Mouse (Mus musculus) layer of hippocampus, postnatal 14 days (tissue): ENCODE results near the gene Klk1b1. TPM values are rescaled to one million over a fixed set of nuclear protein-coding genes. Genes with fewer than 3 reads are reported as not detected.
"Not testable (repeated sequence)": the region's sequence is repeated elsewhere in the genome, so short reads cannot be mapped to it uniquely, and the experiment has no call there.

Source experiments
- DNase-seq, 2 experiments: peaks; one replicate each; pipeline ENCODE4 v3.0.0; 2021 to 2022; ENCODE audit warnings: low spot score in 2 of 2, mixed read lengths in 1 of 2
- total RNA-seq, 2 experiments: library from RNA; stranded (reverse); gene quantifications; 2 replicates each; pipeline ENCODE4 v1.2.3; 2021

Gene Klk1b1
- total RNA-seq, 2 experiments from 2014 or later: not detected

GRCm38 (mm10) chr7:43995577-43995976 is 29.0 kb downstream of the Klk1b1 start, which contains the start of gene Klk1b11:
Gene Klk1b11, plus strand, starts transcription at chr7:43995877.
- DNase-seq: not testable (repeated sequence)

GRCm38 (mm10) chr7:44004847-44005246 is 38.3 kb downstream of the Klk1b1 start:
- no peak for DNase-seq

- DNase-seq: not testable (repeated sequence)
These were observed 45.3 kb downstream of the Klk1b1 start, which contains the start of gene Klk1b26 for GRCm38 (mm10) chr7:44011868-44012267. Gene Klk1b26, plus strand, starts transcription at chr7:44012168.

GRCm38 (mm10) chr7:44014666-44015065 is 48.1 kb downstream of the Klk1b1 start:
- DNase-seq: peak in 1 of 2 experiments; percentile 6

- no peak for DNase-seq
These were observed 48.5 kb downstream of the Klk1b1 start for GRCm38 (mm10) chr7:44015071-44015470.

Other genes starting within 250 kb of the Klk1b1 start
- gene Klk12, start 197.9 kb upstream of the Klk1b1 start, total RNA-seq: not detected
- not detected for gene Klk11, start 192.1 kb upstream of the Klk1b1 start, total RNA-seq
- under 1 TPM; 0.55 to 0.93 TPM for gene Klk10, start 185.7 kb upstream of the Klk1b1 start, total RNA-seq
- gene Klk9, start 174.9 kb upstream of the Klk1b1 start, total RNA-seq: under 1 TPM in 1 of 2 experiments, not detected in 1; 0.43 TPM
- gene Klk8, start 169.2 kb upstream of the Klk1b1 start, total RNA-seq: 10 to 100 TPM; 25.3 to 25.9 TPM
- under 1 TPM; 0.35 to 0.45 TPM for gene Klk7, start 155.5 kb upstream of the Klk1b1 start, total RNA-seq
- not detected for gene Klk6, start 142.3 kb upstream of the Klk1b1 start, total RNA-seq
- not detected for gene Klk5, start 124.8 kb upstream of the Klk1b1 start, total RNA-seq
- gene Klk4, start 85.6 kb upstream of the Klk1b1 start, total RNA-seq: not detected
- not detected for gene Klk15, start 33.0 kb upstream of the Klk1b1 start, total RNA-seq
- not detected for gene Klk1b8, start 16.1 kb upstream of the Klk1b1 start, total RNA-seq
- gene Klk1b9, start 9.3 kb downstream of the Klk1b1 start, total RNA-seq: not detected
- not detected for gene Klk1b11, start 29.1 kb downstream of the Klk1b1 start, total RNA-seq
- not detected for gene Klk1b26, start 45.4 kb downstream of the Klk1b1 start, total RNA-seq
- not detected for gene Klk1b27, start 85.5 kb downstream of the Klk1b1 start, total RNA-seq
- gene Klk1b21, start 135.6 kb downstream of the Klk1b1 start, total RNA-seq: not detected
- gene Klk1b22, start 145.9 kb downstream of the Klk1b1 start, total RNA-seq: not detected
- not detected for gene Klk1b16, start 170.0 kb downstream of the Klk1b1 start, total RNA-seq
- not detected for gene Klk1b24, start 221.5 kb downstream of the Klk1b1 start, total RNA-seq
- not detected for gene Klk1b3, start 231.4 kb downstream of the Klk1b1 start, total RNA-seq
- gene Klk1b4, start 240.7 kb downstream of the Klk1b1 start, total RNA-seq: not detected
- not detected for gene Klk1b5, start 249.2 kb downstream of the Klk1b1 start, total RNA-seq